ENCODE assay signal across 8 mouse cellular contexts in genomic region chr11:88528522-88529101, GRCm38 (mm10).
DNase-seq lines count a peak whose midpoint lies in the region; ATAC-seq lines count a peak whose summit lies in the region.

No protein-coding gene starts in this region.

- no peaks in the 10 kb centered on the region for H3K9me3 ChIP-seq in intestine, embryonic 15.5 days

- H3K27me3 ChIP-seq in intestine, embryonic 15.5 days (replicated peaks): no peaks in the 10 kb centered on the region

- no peak overlapping the region for H3K9ac ChIP-seq in intestine, embryonic 15.5 days

- peak overlapping the region; percentile 15; the same call in 1 of the 2 replicates for H3K4me2 ChIP-seq in intestine, embryonic 15.5 days (replicated peaks)

- H3K36me3 ChIP-seq in intestine, embryonic 15.5 days: no peaks in the 10 kb centered on the region

- no peak overlapping the region for H3K4me3 ChIP-seq in intestine, embryonic 15.5 days (replicated peaks)

- peak overlapping the region; percentile 68 for H3K27ac ChIP-seq in intestine, embryonic 15.5 days

- peaks cover 64% of the 10 kb centered on the region for H3K4me1 ChIP-seq in intestine, embryonic 15.5 days (replicated peaks)

- peak; percentile 50 for ATAC-seq in common myeloid progenitor, adult 5-6 weeks (replicated peaks; ENCODE audit: low read depth, poor library complexity, severe bottlenecking)
- peak; percentile 79 for ATAC-seq in granulocyte monocyte progenitor cell, adult 5-6 weeks (replicated peaks; ENCODE audit: poor library complexity, severe bottlenecking)
- peak; percentile 40; the same call in 1 of the 2 replicates for ATAC-seq in intestine, embryonic 15.5 days

- DNase-seq in lung, postnatal 14 days: peak; percentile 42
- DNase-seq in adrenal gland, postnatal 25 days: no peak
- DNase-seq in thymus, postnatal 14 days: no peak
- no peak for DNase-seq in testis, postnatal 14 days (ENCODE audit: low spot score)
- DNase-seq in urinary bladder, postnatal 10 days (ENCODE audit: low spot score): no peak

- 26% methylated on average over 8 of the region's 8 CpGs for WGBS in intestine, embryonic 15.5 days
